ENCODE assay signal across 25 mouse cellular contexts in genomic region chr10:105228623-105229022, GRCm38 (mm10).
"Had no signal": no experiment of that assay in that cellular context is flagged by ENCODE, and none has a peak within 500 bp of the region (broad histone marks: within the 10 kb centered on the region; RNA-seq: fewer than 3 reads in every experiment).

No protein-coding gene starts in this region.

- H3K27me3 ChIP-seq: heart, embryonic 12.5 days; hindbrain, embryonic 12.5 days; intestine, embryonic 15.5 days; limb, embryonic 12.5 days had no signal

- ATAC-seq: hindbrain, embryonic 16.5 days; inflammation-experienced regulatory T-cells, adult 6 months; intestine, embryonic 15.5 days; intestine, postnatal 0 days had no signal

- DNase-seq: gastrocnemius, adult 2 months; gastrocnemius, postnatal 10 days; gastrocnemius, postnatal 25 days; heart, adult 18-20 months; heart, postnatal 10 days; heart, postnatal 4 days; kidney, adult 18-20 months; kidney, adult 8-10 months; kidney, postnatal 14 days; kidney, postnatal 36 days; liver had no signal

- H3K36me3 ChIP-seq: heart, embryonic 10.5 days; heart, embryonic 12.5 days; hindbrain, embryonic 10.5 days; hindbrain, embryonic 12.5 days; intestine, embryonic 15.5 days; limb, embryonic 10.5 days; limb, embryonic 12.5 days had no signal

- H3K4me1 ChIP-seq: hindbrain, embryonic 10.5 days; hindbrain, embryonic 12.5 days; intestine, embryonic 15.5 days; limb, embryonic 10.5 days; limb, embryonic 12.5 days had no signal

- H3K4me2 ChIP-seq: heart, embryonic 12.5 days; hindbrain, embryonic 12.5 days; hindbrain, embryonic 14.5 days; intestine, embryonic 15.5 days; limb, embryonic 12.5 days; liver, embryonic 11.5 days had no signal

- H3K27ac ChIP-seq: gastrocnemius, adult 2 months; heart, embryonic 10.5 days; hindbrain, embryonic 10.5 days; hindbrain, embryonic 12.5 days; hindbrain, embryonic 14.5 days; intestine, embryonic 15.5 days; layer of hippocampus, adult 2 months; left cerebral cortex, adult 2 months; limb, embryonic 10.5 days; limb, embryonic 12.5 days had no signal

- H3K4me3 ChIP-seq: gastrocnemius, adult 2 months; heart, embryonic 10.5 days; heart, embryonic 12.5 days; hindbrain, embryonic 10.5 days; hindbrain, embryonic 12.5 days; intestine, embryonic 15.5 days; layer of hippocampus, adult 2 months; left cerebral cortex, adult 2 months; limb, embryonic 10.5 days; limb, embryonic 12.5 days had no signal

- H3K9ac ChIP-seq: heart, embryonic 12.5 days; hindbrain, embryonic 12.5 days; hindbrain, embryonic 14.5 days; intestine, embryonic 15.5 days; limb, embryonic 12.5 days had no signal

- H3K9me3 ChIP-seq: heart, embryonic 10.5 days; heart, embryonic 12.5 days; hindbrain, embryonic 10.5 days; hindbrain, embryonic 12.5 days; intestine, embryonic 15.5 days; limb, embryonic 10.5 days; limb, embryonic 12.5 days had no signal
